Mouse (Mus musculus): ENCODE measurements at regions not wholly inside any gene's neighbourhood (a gene's known extent, or its start where the extent isn't known, plus 50 kb on each side); places are given as distances from the start of the nearest gene placed in this dataset.

DNA sequence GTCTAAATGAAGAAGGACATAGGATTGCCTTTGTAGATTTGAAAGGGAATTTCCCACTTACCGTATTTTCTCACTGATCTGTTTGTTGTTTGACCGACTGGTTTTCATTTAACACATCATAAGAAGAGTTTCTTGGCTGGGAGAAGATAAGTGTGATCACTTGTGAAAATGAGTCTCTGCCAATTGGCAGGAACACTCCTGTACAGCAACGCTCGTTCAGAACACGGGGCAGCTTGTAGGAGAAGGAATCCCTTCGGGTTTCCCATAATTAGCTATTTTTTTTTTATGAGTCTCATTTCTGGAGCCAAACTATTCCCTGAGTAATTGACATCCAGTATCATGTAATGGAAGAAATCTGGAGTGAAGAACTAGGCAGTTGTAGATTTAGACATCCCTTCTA, 61.8 kb upstream of the Dkk2 start:
- DNase-seq, result no peak

DNA sequence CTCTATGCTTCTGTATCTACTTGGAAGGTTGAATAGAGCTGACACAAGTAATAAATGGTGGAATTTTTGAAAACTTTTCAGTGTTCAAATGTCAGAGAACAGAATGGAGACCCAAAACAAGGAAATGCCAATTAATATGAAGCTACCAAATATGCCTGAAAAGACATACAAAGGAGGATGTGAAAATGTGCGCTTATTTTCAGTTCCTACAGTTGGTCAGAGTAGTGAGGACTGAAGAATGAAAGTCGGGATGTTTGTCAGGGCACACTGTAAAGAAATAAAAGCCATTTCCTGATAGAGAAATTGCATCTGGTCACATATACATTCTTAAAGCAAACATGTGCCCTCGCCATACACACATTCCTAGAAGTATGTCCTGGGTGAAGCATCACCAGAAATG, 56.0 kb upstream of the Dkk2 start:
- DNase-seq, result no peak

DNA sequence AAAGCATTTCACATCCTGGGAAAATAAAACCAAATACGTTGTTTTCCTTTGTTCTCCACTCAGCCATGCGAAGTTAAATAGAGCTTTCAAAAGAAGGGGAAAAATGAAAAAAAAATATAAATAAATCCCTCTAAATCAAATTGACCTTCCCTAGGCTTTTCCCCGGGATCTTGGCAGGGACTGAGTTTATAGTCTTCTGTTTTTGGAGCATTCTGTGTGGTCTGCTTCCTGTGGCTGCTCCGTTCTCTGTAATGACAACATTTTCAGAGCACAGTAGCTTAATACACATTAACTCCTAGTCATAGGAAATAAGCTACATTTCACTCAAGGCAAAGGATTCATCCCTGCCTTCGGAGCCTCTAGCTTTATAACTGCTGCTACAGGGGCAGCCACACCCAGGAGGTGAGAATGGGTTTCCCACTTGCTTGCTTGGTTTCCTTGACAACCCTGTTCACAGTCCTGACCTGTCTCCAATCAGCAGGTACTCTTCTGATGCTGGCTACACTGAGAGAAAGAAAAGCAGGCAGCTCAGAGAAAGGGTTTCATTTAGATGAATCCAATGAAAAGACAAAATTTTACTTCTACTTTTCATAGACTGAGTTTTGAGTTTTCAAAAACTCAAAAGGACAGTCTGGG, 51.9 kb upstream of the Dkk2 start:
- no peak for DNase-seq

DNA sequence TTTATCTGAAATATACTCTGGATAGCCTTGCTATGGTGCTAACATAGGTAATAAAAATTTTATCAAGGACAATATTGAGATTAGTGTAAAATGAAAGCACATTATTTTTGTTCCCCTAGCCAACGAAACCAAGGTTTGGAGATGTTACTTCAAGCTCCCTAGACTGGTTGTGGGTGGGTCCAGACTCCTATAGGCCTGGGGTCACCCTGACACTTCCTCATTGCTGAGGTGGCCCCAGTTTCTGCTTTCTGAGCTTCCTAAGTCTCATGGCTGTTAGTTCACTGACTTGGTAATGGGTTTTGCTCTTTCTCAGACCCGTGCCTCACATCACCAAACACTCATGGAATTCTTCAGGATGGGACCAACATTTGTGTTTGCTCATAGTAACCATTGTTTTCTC, 49.9 kb upstream of the Dkk2 start:
- DNase-seq, result no peak
